Mouse (Mus musculus) ovary, postnatal 10 days (tissue): ENCODE measurements around the gene 2210011C24Rik.
A peak's percentile ranks its signal among the peaks of the same experiment; 100 is the strongest.
"Not testable (repeated sequence)": the region's sequence is repeated elsewhere in the genome, so short reads cannot be mapped to it uniquely, and the experiment has no call there.

Experiments
- DNase-seq: peaks from one replicate; pipeline ENCODE4 v3.0.0; 2022; ENCODE audit warnings: low spot score

2210011C24Rik gene

GRCm38 (mm10) chr8:84019738-84020137 lies 7.8 kb upstream of the 2210011C24Rik start:
- DNase-seq = no peak

- no peak for DNase-seq
Measured at GRCm38 (mm10) chr8:84015833-84016232, 3.9 kb upstream of the 2210011C24Rik start.

GRCm38 (mm10) chr8:84012499-84013165 lies 661 bp upstream of the 2210011C24Rik start:
- no peak for DNase-seq

GRCm38 (mm10) chr8:84010625-84011611 lies 1.1 kb downstream of the 2210011C24Rik start:
- no peak for DNase-seq

GRCm38 (mm10) chr8:84009876-84010275 lies 2.1 kb downstream of the 2210011C24Rik start:
- peak; percentile 77 for DNase-seq

- no peak for DNase-seq
Measured at GRCm38 (mm10) chr8:84008362-84008761, 3.6 kb downstream of the 2210011C24Rik start.

- not testable (repeated sequence) for DNase-seq
Measured at GRCm38 (mm10) chr8:84005502-84005901, 6.5 kb downstream of the 2210011C24Rik start.

- DNase-seq = peak; percentile 80
Measured at GRCm38 (mm10) chr8:84004533-84005201, 7.3 kb downstream of the 2210011C24Rik start.

- DNase-seq = no peak
Measured at GRCm38 (mm10) chr8:84003612-84004246, 8.2 kb downstream of the 2210011C24Rik start.

GRCm38 (mm10) chr8:84002957-84003611 lies 8.9 kb downstream of the 2210011C24Rik start:
- DNase-seq = no peak

GRCm38 (mm10) chr8:84001281-84002000 lies 10.5 kb downstream of the 2210011C24Rik start, which contains the start of gene 1700067K01Rik:
Gene 1700067K01Rik, plus strand, starts transcription at chr8:84001502.
- DNase-seq = no peak

GRCm38 (mm10) chr8:83999825-84000224 lies 12.1 kb downstream of the 2210011C24Rik start:
- DNase-seq = no peak

GRCm38 (mm10) chr8:83999057-83999705 lies 12.8 kb downstream of the 2210011C24Rik start:
- DNase-seq = no peak

GRCm38 (mm10) chr8:83998231-83999056 lies 13.5 kb downstream of the 2210011C24Rik start:
- DNase-seq = no peak

GRCm38 (mm10) chr8:83997511-83998141 lies 14.3 kb downstream of the 2210011C24Rik start, which contains the start of gene Samd1:
Gene Samd1, plus strand, starts transcription at chr8:83997672.
- no peak for DNase-seq

GRCm38 (mm10) chr8:83996567-83997505 lies 15.1 kb downstream of the 2210011C24Rik start:
- DNase-seq = peak; percentile 75

GRCm38 (mm10) chr8:83995973-83996372 lies 16.0 kb downstream of the 2210011C24Rik start:
- DNase-seq = no peak
